Mouse (Mus musculus): ENCODE data around the gene Glb1.

GRCm38 (mm10) chr9:114468701-114469100 lies 67.8 kb downstream of the Glb1 start:
- no peak for TF ChIP-seq CTCF (IDR thresholded peaks at IDR 0.05; ENCODE audit: control insufficient read depth, insufficient read depth, insufficient replicate concordance, low read depth, low read length)
- TF ChIP-seq POLR2A (IDR thresholded peaks at IDR 0.05; ENCODE audit: control insufficient read depth, low read depth, low read length) = no peak
